Mouse (Mus musculus) bone marrow, adult 2 months (tissue): Measurements from ENCODE around the gene Irf1.
"Not testable (repeated sequence)": the region's sequence is repeated elsewhere in the genome, so short reads cannot be mapped to it uniquely, and the experiment has no call there.

Experiments
- CTCF ChIP-seq: fragments of 200-500 bp; IDR thresholded peaks from 2 replicates; pipeline ENCODE4 v1.5.1; 2011; ENCODE audit warnings: low read length, control low read depth; ENCODE audit not compliant: control insufficient read depth, insufficient read depth
- POLR2A ChIP-seq: fragments of 200-500 bp; IDR thresholded peaks from 2 replicates; pipeline ENCODE4 v1.6.1; 2011; ENCODE audit warnings: low read depth, mild to moderate bottlenecking, control low read depth, low read length, borderline replicate concordance; ENCODE audit not compliant: control insufficient read depth

DNA sequence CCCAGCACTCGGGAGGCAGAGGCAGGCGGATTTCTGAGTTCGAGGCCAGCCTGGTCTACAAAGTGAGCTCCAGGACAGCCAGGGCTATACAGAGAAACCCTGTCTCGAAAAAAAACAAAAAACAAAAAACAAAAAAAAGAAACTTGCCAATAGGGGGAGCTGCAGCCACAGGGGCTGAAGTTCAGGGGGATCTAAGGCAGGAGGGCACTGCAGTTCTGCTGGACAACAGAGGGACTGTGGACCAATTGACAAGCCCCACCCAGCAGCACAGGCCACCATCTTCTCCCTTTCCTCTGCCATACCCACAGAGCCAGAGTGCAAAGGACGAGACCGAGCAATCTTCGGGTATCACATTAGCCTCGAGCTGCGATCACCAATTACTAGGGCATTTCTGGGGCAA is 11.8 kb upstream of the Irf1 start:
- peak; percentile 62 for TF ChIP-seq CTCF
- TF ChIP-seq POLR2A, result not testable (repeated sequence)
